Mouse (Mus musculus) myocyte (in vitro differentiated cells): ENCODE measurements at regions not wholly inside any gene's neighbourhood (a gene's known extent, or its start where the extent isn't known, plus 50 kb on each side); places are given as distances from the start of the nearest gene placed in this dataset.

Experiments
- CEBPB ChIP-seq: IDR thresholded peaks from 2 replicates; pipeline ENCODE4 v1.6.1; 2011; ENCODE audit warnings: mild to moderate bottlenecking, moderate library complexity; ENCODE audit not compliant: poor library complexity, insufficient read depth, severe bottlenecking
- E2F4 ChIP-seq: IDR thresholded peaks from one replicate; pipeline ENCODE4 v1.6.1; 2011; ENCODE audit warnings: mild to moderate bottlenecking, control low read depth, moderate library complexity; ENCODE audit not compliant: insufficient read depth
- MAX ChIP-seq: IDR thresholded peaks from one replicate; pipeline ENCODE4 v1.6.1; 2011; ENCODE audit warnings: low read depth, mild to moderate bottlenecking, control low read depth
- MYOD1 ChIP-seq, 3 experiments: IDR thresholded peaks; one replicate each; pipeline ENCODE4 v1.6.1; 2011; ENCODE audit warnings: control low read depth in 2 of 3, low read depth in 2 of 3, mild to moderate bottlenecking in 2 of 3, moderate library complexity in 1 of 3; ENCODE audit not compliant: insufficient read length in 2 of 3, control insufficient read depth in 1 of 3
- MYOG ChIP-seq, 3 experiments: IDR thresholded peaks; one replicate each; pipeline ENCODE4 v1.6.1; 2011; ENCODE audit warnings: control low read depth in 2 of 3, low read depth in 2 of 3, mild to moderate bottlenecking in 2 of 3; ENCODE audit not compliant: insufficient read length in 2 of 3, control insufficient read depth in 1 of 3, insufficient read depth in 1 of 3
- POLR2A ChIP-seq: IDR thresholded peaks from one replicate; pipeline ENCODE4 v1.6.1; 2011; ENCODE audit warnings: low read depth, mild to moderate bottlenecking, control low read depth, moderate library complexity; ENCODE audit not compliant: insufficient read length
- REST ChIP-seq: IDR thresholded peaks from one replicate; pipeline ENCODE4 v1.6.1; 2011; ENCODE audit warnings: mild to moderate bottlenecking, control low read depth, moderate library complexity; ENCODE audit not compliant: insufficient read depth, insufficient read length
- SRF ChIP-seq: IDR thresholded peaks from one replicate; pipeline ENCODE4 v1.6.1; 2011; ENCODE audit warnings: low read depth; ENCODE audit not compliant: control insufficient read depth, insufficient read length
- TCF12 ChIP-seq: IDR thresholded peaks from one replicate; pipeline ENCODE4 v1.6.1; 2011; ENCODE audit warnings: mild to moderate bottlenecking, control low read depth; ENCODE audit not compliant: poor library complexity, insufficient read depth, severe bottlenecking
- TCF3 ChIP-seq: IDR thresholded peaks from one replicate; pipeline ENCODE4 v1.6.1; 2011; ENCODE audit warnings: low read depth, control low read depth; ENCODE audit not compliant: insufficient read length
- USF1 ChIP-seq: IDR thresholded peaks from one replicate; pipeline ENCODE4 v1.6.1; 2011; ENCODE audit warnings: low read depth, mild to moderate bottlenecking, control low read depth, moderate library complexity

DNA sequence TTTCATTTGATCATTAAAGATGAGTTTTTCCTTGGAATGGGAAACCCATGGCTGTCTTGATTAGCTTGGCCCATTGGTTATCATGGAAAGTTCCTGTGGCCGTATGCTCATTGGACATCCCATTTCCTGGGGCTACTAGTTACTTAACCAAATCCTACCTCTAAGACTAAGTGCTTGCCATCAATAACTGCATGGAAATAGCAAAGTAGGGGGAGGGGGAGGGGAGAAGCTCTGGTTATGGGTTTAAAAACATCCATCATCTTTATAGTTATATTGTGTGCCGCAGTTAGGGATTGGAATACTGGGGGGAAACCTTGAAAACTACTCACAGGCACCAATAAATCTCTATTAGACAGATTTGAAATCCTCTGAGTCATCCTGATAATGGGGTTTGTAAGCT lies 168.4 kb downstream of the Pdgfra start:
- TF ChIP-seq E2F4, result no peak
- no peak for TF ChIP-seq MAX
- TF ChIP-seq POLR2A, result no peak
- TF ChIP-seq TCF3, result no peak
- TF ChIP-seq TCF12, result no peak
- TF ChIP-seq MYOG (IDR thresholded peaks at IDR 0.05; ENCODE audit: control insufficient read depth in 1 of 3, insufficient read depth in 1 of 3, insufficient read length in 2 of 3, low read depth in 2 of 3), result no peak
- no peak for TF ChIP-seq CEBPB
- TF ChIP-seq USF1, result no peak
- no peak for TF ChIP-seq SRF
- no peak for TF ChIP-seq MYOD1 (IDR thresholded peaks at IDR 0.05; ENCODE audit: control insufficient read depth in 1 of 3, insufficient read length in 2 of 3, low read depth in 2 of 3)
- no peak for TF ChIP-seq REST
